22 mouse cellular contexts compared by ENCODE assay signal in genomic region chr4:46916786-46917185, GRCm38 (mm10).
DNase-seq lines count a peak whose midpoint lies in the region; ATAC-seq lines count a peak whose summit lies in the region.
"Had no signal": no experiment of that assay in that cellular context is flagged by ENCODE, and none has a peak within 500 bp of the region (broad histone marks: within the 10 kb centered on the region; RNA-seq: fewer than 3 reads in every experiment).

No protein-coding gene starts in this region.

- no peak overlapping the region for H3K4me2 ChIP-seq in midbrain, embryonic 11.5 days
- no peak overlapping the region for H3K4me2 ChIP-seq in midbrain, embryonic 16.5 days (ENCODE audit: low read length)
- H3K4me2 ChIP-seq: limb, embryonic 12.5 days; liver, embryonic 12.5 days; stomach, embryonic 15.5 days had no signal

- no peaks in the 10 kb centered on the region for H3K4me1 ChIP-seq in midbrain, embryonic 11.5 days (ENCODE audit: control insufficient read depth, insufficient read depth, low read length)
- H3K4me1 ChIP-seq in midbrain, embryonic 16.5 days (ENCODE audit: control insufficient read depth, insufficient read depth, low read length): peaks cover 7% of the 10 kb centered on the region
- H3K4me1 ChIP-seq: heart, embryonic 10.5 days; stomach, embryonic 15.5 days had no signal

- no peak overlapping the region for H3K9ac ChIP-seq in midbrain, embryonic 11.5 days (ENCODE audit: low read length)
- no peak overlapping the region for H3K9ac ChIP-seq in midbrain, embryonic 16.5 days (ENCODE audit: low read depth, low read length)
- H3K9ac ChIP-seq: limb, embryonic 12.5 days; liver, embryonic 12.5 days; stomach, embryonic 15.5 days had no signal

- peak; percentile 13 to 37 for DNase-seq in adrenal gland, adult (ENCODE audit: inconsistent age in 2 of 2, low spot score in 1 of 2)
- no peak for DNase-seq in adrenal gland, postnatal 25 days
- DNase-seq in heart, adult 8-10 months (ENCODE audit: low spot score): peak; percentile 8
- DNase-seq in heart, postnatal 4 days: no peak
- peak; percentile 69 for DNase-seq in midbrain, embryonic 11.5 days (ENCODE audit: low spot score, missing footprints)
- peak; percentile 35 for DNase-seq in skeletal muscle tissue, adult 2 months (ENCODE audit: low read depth, low spot score)
- no peak for DNase-seq in layer of hippocampus, adult 11-12 months (ENCODE audit: low spot score)
- DNase-seq: cerebellum, adult 9-10 months; embryo, embryonic 11 days; kidney, adult 8-10 months; kidney, postnatal 36 days; lung, adult 2 months; midbrain, embryonic 14.5 days; right cerebral cortex, postnatal 25 days; thymus, adult 18-20 months had no signal

- ATAC-seq in midbrain, embryonic 11.5 days (ENCODE audit: low FRiP score): no peak
- ATAC-seq in midbrain, embryonic 16.5 days: no peak
- ATAC-seq: liver, embryonic 12.5 days; Patski had no signal

- no peaks in the 10 kb centered on the region for H3K27me3 ChIP-seq in midbrain, embryonic 11.5 days (ENCODE audit: control insufficient read depth, insufficient read depth, low read length)
- no peaks in the 10 kb centered on the region for H3K27me3 ChIP-seq in midbrain, embryonic 16.5 days (ENCODE audit: control insufficient read depth, insufficient read depth, low read depth, low read length)
- H3K27me3 ChIP-seq: stomach, embryonic 15.5 days had no signal

- no peak overlapping the region for H3K4me3 ChIP-seq in midbrain, embryonic 11.5 days (ENCODE audit: low read depth, low read length)
- no peak overlapping the region for H3K4me3 ChIP-seq in midbrain, embryonic 16.5 days (ENCODE audit: low read depth, low read length)
- H3K4me3 ChIP-seq: heart, embryonic 10.5 days; limb, embryonic 12.5 days; liver, embryonic 12.5 days; stomach, embryonic 15.5 days had no signal

- H3K9me3 ChIP-seq in midbrain, embryonic 11.5 days (ENCODE audit: control insufficient read depth, low read length): no peaks in the 10 kb centered on the region
- no peaks in the 10 kb centered on the region for H3K9me3 ChIP-seq in midbrain, embryonic 16.5 days (replicated peaks; ENCODE audit: control insufficient read depth, low read length, poor library complexity, severe bottlenecking)
- H3K9me3 ChIP-seq: heart, embryonic 10.5 days; limb, embryonic 12.5 days; liver, embryonic 12.5 days; stomach, embryonic 15.5 days had no signal

- 81% methylated on average over 6 of the region's 6 CpGs for WGBS in midbrain, embryonic 11.5 days
- 81% methylated on average over 6 of the region's 6 CpGs for WGBS in midbrain, embryonic 16.5 days

- no peak overlapping the region for H3K27ac ChIP-seq in midbrain, embryonic 11.5 days (ENCODE audit: low read depth, low read length)
- H3K27ac ChIP-seq in midbrain, embryonic 16.5 days (ENCODE audit: low read length): no peak overlapping the region
- H3K27ac ChIP-seq: heart, embryonic 10.5 days; limb, embryonic 12.5 days; liver, embryonic 12.5 days; macrophage; stomach, embryonic 15.5 days had no signal

- no peaks in the 10 kb centered on the region for H3K36me3 ChIP-seq in midbrain, embryonic 11.5 days (ENCODE audit: control insufficient read depth, insufficient read depth, low read length)
- H3K36me3 ChIP-seq in midbrain, embryonic 16.5 days (ENCODE audit: control insufficient read depth, insufficient read depth, low read length): no peaks in the 10 kb centered on the region
- H3K36me3 ChIP-seq: heart, embryonic 10.5 days; limb, embryonic 12.5 days; liver, embryonic 12.5 days; stomach, embryonic 15.5 days had no signal

Comparison
In these comparisons a context has a peak if more than half of its experiments do, and no peak if none do; other contexts are left out.
1. DNase-seq: peak in adrenal gland, adult (2 of 2), heart, adult 8-10 months (single experiment), midbrain, embryonic 11.5 days (single experiment) and skeletal muscle tissue, adult 2 months (single experiment); none in adrenal gland, postnatal 25 days (single experiment), heart, postnatal 4 days (single experiment) and layer of hippocampus, adult 11-12 months (single experiment).